In genomic region chr12:92818610-92819009, GRCm38 (mm10) we compare ENCODE assay signal across 25 mouse cellular contexts.
"Had no signal": no experiment of that assay in that cellular context is flagged by ENCODE, and none has a peak within 500 bp of the region (broad histone marks: within the 10 kb centered on the region; RNA-seq: fewer than 3 reads in every experiment).

No protein-coding gene starts in this region.

- H3K9ac ChIP-seq: heart, embryonic 12.5 days; hindbrain, embryonic 13.5 days; intestine, embryonic 15.5 days; limb, embryonic 12.5 days; liver, embryonic 13.5 days had no signal

- H3K4me1 ChIP-seq: heart, embryonic 10.5 days; heart, embryonic 12.5 days; hindbrain, embryonic 13.5 days; intestine, embryonic 15.5 days; limb, embryonic 10.5 days; limb, embryonic 12.5 days; liver, embryonic 13.5 days had no signal

- H3K36me3 ChIP-seq: heart, embryonic 10.5 days; heart, embryonic 12.5 days; hindbrain, embryonic 10.5 days; hindbrain, embryonic 13.5 days; intestine, embryonic 15.5 days; limb, embryonic 10.5 days; limb, embryonic 12.5 days; liver, embryonic 13.5 days had no signal

- DNase-seq: gastrocnemius, adult 2 months; gastrocnemius, postnatal 10 days; gastrocnemius, postnatal 25 days; heart, adult 18-20 months; heart, postnatal 10 days; heart, postnatal 4 days; kidney, adult 2 months; kidney, postnatal 14 days; kidney, postnatal 4 days; liver; liver, embryonic 13.5 days had no signal

- ATAC-seq: forebrain, embryonic 16.5 days; hindbrain, embryonic 16.5 days; inflammation-experienced regulatory T-cells, adult 6 months; intestine, embryonic 15.5 days; intestine, postnatal 0 days had no signal

- H3K9me3 ChIP-seq: heart, embryonic 10.5 days; heart, embryonic 12.5 days; hindbrain, embryonic 10.5 days; hindbrain, embryonic 13.5 days; intestine, embryonic 15.5 days; limb, embryonic 10.5 days; limb, embryonic 12.5 days; liver, embryonic 13.5 days had no signal

- H3K27ac ChIP-seq: gastrocnemius, adult 2 months; heart, embryonic 10.5 days; hindbrain, embryonic 10.5 days; hindbrain, embryonic 13.5 days; intestine, embryonic 15.5 days; layer of hippocampus, adult 2 months; left cerebral cortex, adult 2 months; limb, embryonic 10.5 days; limb, embryonic 12.5 days; liver, embryonic 13.5 days had no signal

- H3K4me3 ChIP-seq: gastrocnemius, adult 2 months; heart, embryonic 10.5 days; heart, embryonic 12.5 days; hindbrain, embryonic 10.5 days; hindbrain, embryonic 13.5 days; intestine, embryonic 15.5 days; layer of hippocampus, adult 2 months; left cerebral cortex, adult 2 months; limb, embryonic 10.5 days; limb, embryonic 12.5 days; liver, embryonic 13.5 days had no signal

- H3K4me2 ChIP-seq: heart, embryonic 12.5 days; hindbrain, embryonic 13.5 days; intestine, embryonic 15.5 days; limb, embryonic 12.5 days; liver, embryonic 11.5 days; liver, embryonic 13.5 days had no signal

- H3K27me3 ChIP-seq: heart, embryonic 12.5 days; hindbrain, embryonic 13.5 days; intestine, embryonic 15.5 days; limb, embryonic 12.5 days; liver, embryonic 13.5 days had no signal
